Mouse (Mus musculus): Measurements from ENCODE around the gene Wdr83.
A peak's percentile ranks its signal among the peaks of the same experiment; 100 is the strongest.

The Wdr83 gene

GRCm38 (mm10) chr8:85035165-85035727 lies 45.9 kb downstream of the Wdr83 start:
- DNase-seq (ENCODE audit: low read depth, low spot score): no peak

GRCm38 (mm10) chr8:85034764-85035163 lies 46.3 kb downstream of the Wdr83 start:
- DNase-seq (ENCODE audit: low read depth, low spot score): peak; percentile 85

- DNase-seq (ENCODE audit: low read depth, low spot score): peak; percentile 17
Measured at GRCm38 (mm10) chr8:85033867-85034266, 47.2 kb downstream of the Wdr83 start.

- no peak for DNase-seq (ENCODE audit: low read depth, low spot score)
Measured at GRCm38 (mm10) chr8:85032622-85033311, 48.3 kb downstream of the Wdr83 start.

DNA sequence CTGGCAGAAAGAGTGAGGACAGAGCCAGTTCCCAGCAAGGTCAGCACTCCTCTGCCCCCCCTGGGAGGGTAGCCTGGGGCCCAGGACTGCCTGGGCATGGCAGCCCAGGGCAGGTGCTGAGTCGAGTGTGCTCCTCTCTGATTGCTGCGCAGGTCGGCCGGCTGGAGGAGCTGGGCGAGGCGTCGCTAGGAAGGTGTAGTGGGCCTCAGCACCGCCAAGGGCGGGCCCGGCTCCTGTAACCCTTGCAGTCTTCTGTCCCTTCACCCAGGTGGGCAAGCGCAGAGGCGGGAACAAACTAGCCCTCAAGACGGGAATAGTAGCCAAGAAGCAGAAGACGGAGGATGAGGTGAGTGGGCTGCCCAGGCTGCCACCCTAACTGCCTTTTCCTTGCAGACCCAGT lies 51.8 kb downstream of the Wdr83 start:
- no peak for DNase-seq (ENCODE audit: low read depth, low spot score)

DNA sequence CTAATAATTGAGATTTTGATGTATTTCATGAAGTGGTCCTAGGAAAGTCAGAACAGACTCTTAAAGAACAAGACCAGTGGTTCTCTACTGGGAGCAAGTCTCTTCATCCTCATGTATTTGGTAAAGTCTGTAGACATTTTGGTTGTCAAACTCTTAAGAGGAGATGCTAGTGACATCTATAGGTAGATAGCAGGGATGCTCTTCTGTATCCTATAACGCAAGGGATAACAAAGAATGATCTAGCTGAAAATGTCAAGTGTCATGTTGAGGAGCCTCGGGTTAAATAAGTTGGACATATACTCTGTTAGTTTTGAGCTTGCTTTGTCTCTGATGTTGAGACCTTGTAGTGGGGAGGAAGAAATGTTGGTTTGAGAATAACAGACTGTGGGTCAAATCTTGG lies 53.2 kb downstream of the Wdr83 start:
- peak; percentile 40 for DNase-seq (ENCODE audit: low read depth, low spot score)

DNA sequence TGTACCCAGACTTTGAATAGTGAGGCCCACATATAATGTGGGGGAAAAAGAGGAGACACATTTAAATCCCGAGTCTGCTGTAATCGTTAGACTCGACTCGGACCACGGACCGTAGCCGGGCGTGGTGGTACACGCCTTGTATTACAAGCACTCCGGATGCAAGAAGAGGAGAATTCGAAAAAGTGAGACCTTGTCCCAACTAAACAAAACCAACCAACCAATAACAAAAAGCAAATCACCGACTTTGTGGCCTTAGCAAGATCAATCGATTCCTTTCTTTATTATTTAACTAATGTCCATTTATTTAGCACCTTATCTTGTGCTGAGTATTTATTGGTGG lies 53.6 kb downstream of the Wdr83 start:
- DNase-seq (ENCODE audit: low read depth, low spot score): peak; percentile 49

GRCm38 (mm10) chr8:85026670-85027515 lies 54.2 kb downstream of the Wdr83 start, which contains the start of gene Trir:
Trir (plus strand) TSS chr8:85026823.
- DNase-seq (ENCODE audit: low read depth, low spot score): peak; percentile 98

GRCm38 (mm10) chr8:85025098-85025932 lies 55.8 kb downstream of the Wdr83 start, which contains the start of gene Asna1:
Asna1 (minus strand) TSS chr8:85025281.
- peak; percentile 94 for DNase-seq (ENCODE audit: low read depth, low spot score)

Measured in A20 (cell line).